Mouse (Mus musculus): Measurements from ENCODE around the gene Atp6v0d1. TPM values are rescaled to one million over a fixed set of nuclear protein-coding genes. Genes with fewer than 3 reads are reported as not detected.
"Not testable (repeated sequence)": the region's sequence is repeated elsewhere in the genome, so short reads cannot be mapped to it uniquely, and the experiment has no call there.

Gene Atp6v0d1
- total and polyA plus RNA-seq, 3 experiments: 37.0 to 178 (median 118) TPM

DNA sequence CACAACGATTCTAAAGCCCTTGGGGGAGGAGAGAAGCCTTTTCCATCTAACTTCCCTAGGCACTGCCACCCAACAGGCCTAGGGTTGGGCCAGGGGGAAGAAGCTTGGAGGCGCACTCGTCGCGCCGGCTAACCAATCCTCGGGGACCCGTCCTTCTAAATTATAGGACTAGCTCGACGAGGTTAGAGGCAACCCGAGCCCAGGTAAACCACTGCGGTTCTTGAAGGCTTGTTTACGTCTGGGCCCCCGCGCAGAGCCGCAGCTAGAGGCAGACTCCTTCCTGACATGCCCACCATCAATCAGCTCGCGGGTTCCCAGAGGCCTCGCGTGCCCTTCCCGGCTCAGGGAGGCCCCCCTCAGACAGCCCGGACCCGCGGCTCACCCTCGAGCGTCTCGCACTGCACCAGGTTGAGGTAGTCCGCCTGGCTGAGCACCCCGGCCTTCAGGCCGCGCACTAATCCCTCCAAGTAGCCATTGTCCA is 406 bp downstream of the Atp6v0d1 start:
- Histone ChIP-seq H3K36me3 (replicated peaks) (peaks cover 30% of the 10 kb centered on the region), H3K27me3 (ENCODE audit: insufficient read depth, low read length) (no peaks in the 10 kb centered on the region), H3K9me3 (replicated peaks) (no peaks in the 10 kb centered on the region), H3K4me3 (ENCODE audit: low read depth, low read length) (peak overlapping the region; percentile 94), H3K4me1 (ENCODE audit: insufficient read depth, low read depth, low read length) (peaks cover 45% of the 10 kb centered on the region)
- ATAC-seq (ENCODE audit: extremely low read depth, insufficient number of reproducible peaks, low FRiP score, poor library complexity, severe bottlenecking): no peak
- TF ChIP-seq CTCF (IDR thresholded peaks at IDR 0.05; ENCODE audit: low read depth, low read length): no peak
- no peak for TF ChIP-seq TAL1 (conservative IDR thresholded peaks at IDR 0.05; ENCODE audit: low read depth, low read length)
- peak; percentile 24 for DNase-seq (ENCODE audit: low spot score)

DNA sequence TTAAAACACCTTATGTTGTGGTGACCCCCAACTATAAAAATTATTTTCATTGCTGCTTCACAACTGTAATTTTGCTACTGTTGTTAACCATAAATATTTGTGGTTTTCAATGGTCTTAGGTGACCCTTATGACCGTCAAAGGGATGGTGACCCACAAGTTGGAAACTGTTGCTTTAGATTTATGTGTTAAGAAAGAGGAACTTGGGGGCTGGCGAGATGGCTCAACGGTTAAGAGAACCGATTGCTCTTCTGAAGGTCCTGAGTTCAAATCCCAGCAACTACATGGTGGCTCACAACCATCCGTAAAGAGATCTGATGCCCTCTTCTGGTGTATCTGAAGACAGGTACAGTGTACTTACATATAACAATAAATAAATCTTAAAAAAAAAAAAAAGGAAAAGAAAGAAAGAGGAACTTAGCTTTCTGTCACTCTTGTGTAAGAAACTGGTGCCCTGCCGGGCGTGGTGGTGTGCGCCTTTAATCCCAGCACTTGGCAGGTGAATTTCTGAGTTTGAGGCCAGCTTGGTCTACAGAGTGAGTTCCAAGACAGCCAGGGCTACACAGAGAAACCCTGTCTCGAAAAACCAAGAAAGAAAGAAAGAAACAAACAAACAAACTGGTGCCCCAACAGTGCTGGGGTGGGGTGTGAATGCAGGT is 1.1 kb downstream of the Atp6v0d1 start:
- DNase-seq (ENCODE audit: low spot score); H3K9me3 ChIP-seq (replicated peaks); H3K27me3 ChIP-seq (ENCODE audit: insufficient read depth, low read length); ATAC-seq (ENCODE audit: extremely low read depth, insufficient number of reproducible peaks, low FRiP score, poor library complexity, severe bottlenecking): not testable (repeated sequence)
- Histone ChIP-seq H3K36me3 (replicated peaks) (peaks cover 35% of the 10 kb centered on the region), H3K4me3 (ENCODE audit: low read depth, low read length) (peak overlapping the region; percentile 94), H3K4me1 (ENCODE audit: insufficient read depth, low read depth, low read length) (peaks cover 45% of the 10 kb centered on the region)

DNA sequence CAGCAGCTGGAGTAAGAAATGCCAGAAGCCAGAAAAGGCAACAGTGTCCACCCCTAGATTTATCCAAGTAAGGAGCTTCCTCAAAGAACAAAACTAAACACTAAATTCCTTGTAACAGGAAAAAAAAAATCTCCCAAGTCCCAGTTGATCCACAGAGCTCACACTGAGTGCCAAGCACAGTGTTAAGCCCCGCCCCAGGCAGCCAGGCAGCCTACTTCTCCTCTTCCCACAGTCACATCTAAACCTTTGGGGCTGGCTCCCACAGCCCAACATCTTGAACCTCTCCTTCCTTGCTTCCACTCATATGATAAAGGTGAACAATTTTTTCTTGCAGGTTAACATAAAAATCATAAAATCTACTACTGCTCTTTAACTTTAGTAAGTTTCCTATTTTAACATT is 2.0 kb downstream of the Atp6v0d1 start:
- Histone ChIP-seq H3K4me1 (ENCODE audit: insufficient read depth, low read depth, low read length) (peaks cover 45% of the 10 kb centered on the region), H3K4me3 (ENCODE audit: low read depth, low read length) (no peak overlapping the region)
- no peak for TF ChIP-seq POLR2AphosphoS5 (IDR thresholded peaks at IDR 0.05; ENCODE audit: insufficient replicate concordance, low read depth, low read length)
- no peak for TF ChIP-seq GATA1 (IDR thresholded peaks at IDR 0.05; ENCODE audit: borderline replicate concordance, low read length)
- TF ChIP-seq CTCF (IDR thresholded peaks at IDR 0.05; ENCODE audit: low read depth, low read length): no peak
- TF ChIP-seq GATA2 (IDR thresholded peaks at IDR 0.05; ENCODE audit: borderline replicate concordance, low read depth, low read length): no peak
- TF ChIP-seq TAL1 (conservative IDR thresholded peaks at IDR 0.05; ENCODE audit: low read depth, low read length): no peak

DNA sequence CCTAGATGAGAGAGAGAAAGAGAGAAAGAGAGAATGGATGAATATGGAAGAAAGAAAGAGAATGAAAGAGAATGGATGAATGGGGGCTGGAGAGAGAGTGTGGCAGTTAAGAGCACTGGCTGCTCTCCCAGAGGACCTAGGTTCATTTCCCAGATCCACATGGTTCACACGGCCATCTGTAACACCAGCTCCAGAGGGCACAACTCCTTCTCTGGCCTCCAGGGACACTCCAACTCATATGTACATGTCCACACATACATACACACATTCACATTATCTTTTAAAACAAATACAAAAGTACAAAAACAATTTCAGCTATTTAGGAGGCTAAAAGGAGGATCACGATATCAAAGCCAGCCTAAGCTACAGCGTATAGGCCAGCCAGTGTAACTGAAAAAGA is 3.0 kb downstream of the Atp6v0d1 start:
- H3K9me3 ChIP-seq (replicated peaks): no peaks in the 10 kb centered on the region
- peaks cover 50% of the 10 kb centered on the region for H3K36me3 ChIP-seq (replicated peaks)
- H3K4me3 ChIP-seq (ENCODE audit: low read depth, low read length): no peak overlapping the region
- no peak for TF ChIP-seq POLR2AphosphoS5 (IDR thresholded peaks at IDR 0.05; ENCODE audit: insufficient replicate concordance, low read depth, low read length)
- no peak for DNase-seq (ENCODE audit: low spot score)
- H3K27me3 ChIP-seq (ENCODE audit: insufficient read depth, low read length): no peaks in the 10 kb centered on the region
- ATAC-seq (ENCODE audit: extremely low read depth, insufficient number of reproducible peaks, low FRiP score, poor library complexity, severe bottlenecking): no peak
- peaks cover 45% of the 10 kb centered on the region for H3K4me1 ChIP-seq (ENCODE audit: insufficient read depth, low read depth, low read length)

More for the DNA sequence above, 2.0 kb downstream of the Atp6v0d1 start:
- Histone ChIP-seq H3K27me3 (ENCODE audit: insufficient read depth, low read length) (no peaks in the 10 kb centered on the region), H3K9me3 (replicated peaks) (no peaks in the 10 kb centered on the region), H3K36me3 (replicated peaks) (peaks cover 43% of the 10 kb centered on the region)
- ATAC-seq (ENCODE audit: extremely low read depth, insufficient number of reproducible peaks, low FRiP score, poor library complexity, severe bottlenecking) (no peak), DNase-seq (ENCODE audit: low spot score) (no peak)

DNA sequence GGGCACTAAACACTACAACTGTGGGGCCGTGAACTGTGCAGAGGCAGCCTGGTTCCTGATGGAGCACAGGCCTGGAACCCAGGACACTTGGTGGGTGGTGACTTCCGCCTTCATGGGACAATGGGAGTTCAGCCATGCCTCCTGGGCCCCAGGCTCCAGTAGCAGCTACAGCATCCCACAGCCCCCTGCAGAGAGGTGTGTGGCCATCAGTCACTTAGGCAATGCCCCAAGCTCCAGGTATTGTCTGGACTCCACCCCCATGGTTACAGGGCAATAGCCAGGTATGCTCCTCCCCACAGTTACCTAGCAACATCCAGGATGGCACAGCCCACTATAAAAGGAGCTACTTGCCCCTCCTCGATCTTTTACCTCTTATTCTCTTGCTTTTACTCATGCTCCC is 10.6 kb downstream of the Atp6v0d1 start:
- TF ChIP-seq CTCF (IDR thresholded peaks at IDR 0.05; ENCODE audit: low read depth, low read length): no peak
- TF ChIP-seq GATA1 (IDR thresholded peaks at IDR 0.05; ENCODE audit: borderline replicate concordance, low read length): no peak
- no peak for TF ChIP-seq POLR2AphosphoS5 (IDR thresholded peaks at IDR 0.05; ENCODE audit: insufficient replicate concordance, low read depth, low read length)
- no peak for TF ChIP-seq GATA2 (IDR thresholded peaks at IDR 0.05; ENCODE audit: borderline replicate concordance, low read depth, low read length)
- ATAC-seq (ENCODE audit: extremely low read depth, insufficient number of reproducible peaks, low FRiP score, poor library complexity, severe bottlenecking) (no peak), DNase-seq (ENCODE audit: low spot score) (no peak)
- no peaks in the 10 kb centered on the region for H3K9me3 ChIP-seq (replicated peaks)
- peaks cover 61% of the 10 kb centered on the region for H3K36me3 ChIP-seq (replicated peaks)
- peaks cover 4% of the 10 kb centered on the region; the same call in 1 of the 2 replicates for H3K4me1 ChIP-seq (ENCODE audit: insufficient read depth, low read depth, low read length)
- no peak overlapping the region for H3K4me3 ChIP-seq (ENCODE audit: low read depth, low read length)
- H3K27me3 ChIP-seq (ENCODE audit: insufficient read depth, low read length): no peaks in the 10 kb centered on the region

DNA sequence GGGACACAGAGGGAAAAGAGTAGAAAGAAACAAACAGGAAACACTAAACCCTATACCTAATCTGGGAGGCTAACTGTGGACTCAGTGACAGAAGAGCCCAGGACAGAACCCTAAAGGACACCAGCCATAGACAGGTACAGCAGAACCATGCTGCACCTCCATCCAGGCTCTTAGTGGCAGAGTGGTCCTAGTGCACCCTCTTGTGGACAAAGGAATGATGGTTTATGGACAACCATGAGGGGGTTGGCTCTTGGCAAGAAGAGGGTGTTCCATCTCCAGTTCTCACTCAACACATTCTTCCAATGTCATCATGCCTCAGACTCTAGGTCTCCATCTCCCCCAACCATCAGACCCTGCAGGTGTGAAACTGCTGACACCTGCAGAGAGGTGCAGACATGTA is 11.8 kb downstream of the Atp6v0d1 start:
- TF ChIP-seq CTCF (IDR thresholded peaks at IDR 0.05; ENCODE audit: low read depth, low read length) (peak; percentile 48), POLR2AphosphoS5 (IDR thresholded peaks at IDR 0.05; ENCODE audit: insufficient replicate concordance, low read depth, low read length) (no peak)
- no peaks in the 10 kb centered on the region for H3K27me3 ChIP-seq (ENCODE audit: insufficient read depth, low read length)
- DNase-seq (ENCODE audit: low spot score): peak; percentile 58
- peaks cover 59% of the 10 kb centered on the region for H3K36me3 ChIP-seq (replicated peaks)
- H3K9me3 ChIP-seq (replicated peaks): no peaks in the 10 kb centered on the region
- peaks cover 4% of the 10 kb centered on the region; the same call in 1 of the 2 replicates for H3K4me1 ChIP-seq (ENCODE audit: insufficient read depth, low read depth, low read length)
- no peak overlapping the region for H3K4me3 ChIP-seq (ENCODE audit: low read depth, low read length)
- 0 out of 2 replicates have a peak, but pooled peaks have one; percentile 45 for ATAC-seq (ENCODE audit: extremely low read depth, insufficient number of reproducible peaks, low FRiP score, poor library complexity, severe bottlenecking)

DNA sequence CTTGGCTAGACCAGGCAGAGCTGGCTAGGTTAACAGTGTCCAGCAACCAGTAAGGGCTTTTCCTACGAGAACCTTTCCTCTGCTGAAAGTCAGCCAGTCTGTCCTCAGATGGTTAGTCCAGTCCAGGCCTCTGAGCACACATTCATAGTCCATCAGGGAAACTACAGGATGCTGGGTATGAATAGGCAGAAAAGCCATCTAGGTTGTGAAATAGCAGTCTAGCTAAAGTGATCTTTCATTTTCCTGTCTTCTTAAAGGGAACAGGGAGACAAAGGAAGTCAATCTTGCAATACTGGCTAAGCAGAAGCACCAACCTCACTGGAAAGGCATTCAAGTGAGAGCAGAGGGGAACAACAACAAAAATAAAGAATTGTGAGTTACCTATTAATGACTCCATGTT is 13.0 kb downstream of the Atp6v0d1 start:
- TF ChIP-seq POLR2AphosphoS5 (IDR thresholded peaks at IDR 0.05; ENCODE audit: insufficient replicate concordance, low read depth, low read length) (no peak), GATA2 (IDR thresholded peaks at IDR 0.05; ENCODE audit: borderline replicate concordance, low read depth, low read length) (no peak), TAL1 (conservative IDR thresholded peaks at IDR 0.05; ENCODE audit: low read depth, low read length) (no peak), GATA1 (IDR thresholded peaks at IDR 0.05; ENCODE audit: borderline replicate concordance, low read length) (no peak), CTCF (IDR thresholded peaks at IDR 0.05; ENCODE audit: low read depth, low read length) (no peak)
- ATAC-seq (ENCODE audit: extremely low read depth, insufficient number of reproducible peaks, low FRiP score, poor library complexity, severe bottlenecking) (no peak), DNase-seq (ENCODE audit: low spot score) (no peak)
- Histone ChIP-seq H3K4me1 (ENCODE audit: insufficient read depth, low read depth, low read length) (peaks cover 4% of the 10 kb centered on the region; the same call in 1 of the 2 replicates), H3K27me3 (ENCODE audit: insufficient read depth, low read length) (no peaks in the 10 kb centered on the region), H3K4me3 (ENCODE audit: low read depth, low read length) (no peak overlapping the region), H3K36me3 (replicated peaks) (peaks cover 52% of the 10 kb centered on the region), H3K9me3 (replicated peaks) (no peaks in the 10 kb centered on the region)

All from G1E (cell line).